Mouse (Mus musculus) cerebellum, adult 2 months (tissue): ENCODE measurements at regions not wholly inside any gene's neighbourhood (a gene's known extent, or its start where the extent isn't known, plus 50 kb on each side); places are given as distances from the start of the nearest gene placed in this dataset.

Experiments
- CTCF ChIP-seq: fragments of 200-500 bp; IDR thresholded peaks from 2 replicates; pipeline ENCODE4 v1.5.1; 2011; ENCODE audit warnings: low read depth, mild to moderate bottlenecking, control low read depth, low read length, moderate library complexity, borderline replicate concordance; ENCODE audit not compliant: insufficient read depth
- POLR2A ChIP-seq: fragments of 200-500 bp; IDR thresholded peaks from 2 replicates; pipeline ENCODE4 v1.6.1; 2011; ENCODE audit warnings: low read length, control low read depth, borderline replicate concordance; ENCODE audit not compliant: insufficient read depth

DNA sequence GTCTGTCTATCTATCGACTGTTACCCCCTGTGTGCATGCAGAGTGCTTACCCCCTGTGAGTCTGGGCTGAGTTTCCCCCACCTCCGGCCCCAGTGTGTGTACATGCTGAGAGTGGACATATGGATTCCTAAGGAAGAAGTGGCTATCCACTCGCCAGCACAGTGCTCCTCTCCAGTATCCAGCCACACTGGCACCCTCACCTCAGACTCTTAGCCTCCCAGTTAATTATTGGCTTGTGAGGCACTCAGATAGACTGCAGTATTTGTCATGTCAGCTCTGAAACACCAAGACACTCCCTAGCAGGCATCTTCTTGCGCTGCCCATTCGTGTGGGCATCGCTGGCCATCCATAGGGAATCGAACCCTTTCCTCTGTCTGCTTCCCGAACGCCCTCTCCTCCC, 189.0 kb upstream of the Runx1 start:
- no peak for TF ChIP-seq POLR2A
- TF ChIP-seq CTCF = no peak
